Mouse (Mus musculus) kidney, adult 2 months (tissue): ENCODE measurements at regions not wholly inside any gene's neighbourhood (a gene's known extent, or its start where the extent isn't known, plus 50 kb on each side); places are given as distances from the start of the nearest gene placed in this dataset.

Source experiments
- DNase-seq: peaks from one replicate; pipeline ENCODE4 v3.0.0; 2021
- H3K27ac ChIP-seq: fragments of 200-500 bp; 2 replicates; pipeline ENCODE4 v1.5.1; 2012; ENCODE audit warnings: low read depth, low read length, control low read depth, inconsistent platforms; ENCODE audit not compliant: insufficient read depth
- H3K27me3 ChIP-seq: fragments of 200-500 bp; replicated peaks from 2 replicates; pipeline ENCODE4 v1.6.1; 2012; ENCODE audit warnings: mild to moderate bottlenecking, moderate library complexity, low read length, inconsistent platforms; ENCODE audit not compliant: control insufficient read depth, insufficient read depth
- H3K36me3 ChIP-seq: fragments of 200-500 bp; 2 replicates; pipeline ENCODE4 v1.6.1; 2012; ENCODE audit warnings: mild to moderate bottlenecking, moderate library complexity, low read length, inconsistent platforms; ENCODE audit not compliant: control insufficient read depth, insufficient read depth
- H3K4me1 ChIP-seq: fragments of 200-500 bp; 2 replicates; pipeline ENCODE4 v1.6.1; 2011; ENCODE audit warnings: low read length; ENCODE audit not compliant: control insufficient read depth, insufficient read depth
- H3K4me3 ChIP-seq: fragments of 200-500 bp; 2 replicates; pipeline ENCODE4 v1.5.1; 2011; ENCODE audit warnings: mild to moderate bottlenecking, low read depth, low read length, control low read depth; ENCODE audit not compliant: insufficient read depth
- CTCF ChIP-seq: fragments of 200-500 bp; conservative IDR thresholded peaks from 2 replicates; pipeline ENCODE4 v1.5.1; 2011; ENCODE audit warnings: low read depth, mild to moderate bottlenecking, control low read depth, low read length, moderate library complexity, mixed read lengths; ENCODE audit not compliant: insufficient read depth, insufficient read length
- POLR2A ChIP-seq: fragments of 200-500 bp; IDR thresholded peaks from one replicate; pipeline ENCODE4 v1.6.1; 2011; ENCODE audit warnings: low read depth, low read length, control low read depth
- WGBS: fragments of 180-500 bp; shearing (Covaris S2); methylation state at CpG from one replicate; pipeline ENCODE4 v1.1.7; 2018; 5-methylcytosine and 5-hydroxymethylcytosine counted together

DNA sequence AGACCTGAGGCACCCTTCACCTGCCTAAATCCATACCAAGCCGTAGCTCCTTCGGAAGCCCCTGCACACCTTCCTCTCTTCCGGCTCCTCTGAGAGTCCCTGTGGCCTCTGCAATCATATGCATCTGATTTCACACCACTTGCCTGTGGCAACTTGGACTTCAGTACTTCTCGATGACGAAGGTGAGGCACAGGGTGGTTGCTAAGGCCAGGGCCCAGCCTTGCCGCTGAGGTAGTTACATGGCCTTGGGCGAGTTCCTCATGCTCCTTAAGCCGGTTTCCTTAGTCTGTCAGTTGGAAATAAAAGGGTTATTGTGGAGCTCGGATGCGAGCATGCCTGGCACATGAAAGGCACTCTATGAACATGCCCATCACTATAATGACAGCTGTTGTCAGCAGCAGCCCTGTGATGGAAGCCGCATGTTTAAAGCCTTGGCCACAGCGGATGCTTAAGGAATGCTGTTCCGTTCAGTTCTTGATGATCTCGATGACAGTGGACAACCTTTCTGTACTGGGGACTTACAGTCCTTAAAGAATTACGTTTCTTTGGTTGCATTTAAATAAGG lies 162.0 kb upstream of the Zfp703 start:
- H3K27me3 ChIP-seq, result no peaks in the 10 kb centered on the region
- H3K4me1 ChIP-seq, result no peaks in the 10 kb centered on the region
- 80% methylated on average over 15 of the region's 15 CpGs for WGBS
- no peaks in the 10 kb centered on the region for H3K36me3 ChIP-seq
- no peak overlapping the region for H3K4me3 ChIP-seq
- TF ChIP-seq POLR2A (no peak), CTCF (no peak)
- H3K27ac ChIP-seq, result no peak overlapping the region
- DNase-seq, result no peak

- H3K4me1 ChIP-seq, result no peaks in the 10 kb centered on the region
- 74% methylated on average over 7 of the region's 7 CpGs for WGBS
These were observed 160.1 kb upstream of the Zfp703 start for GRCm38 (mm10) chr8:26816977-26817376.

DNA sequence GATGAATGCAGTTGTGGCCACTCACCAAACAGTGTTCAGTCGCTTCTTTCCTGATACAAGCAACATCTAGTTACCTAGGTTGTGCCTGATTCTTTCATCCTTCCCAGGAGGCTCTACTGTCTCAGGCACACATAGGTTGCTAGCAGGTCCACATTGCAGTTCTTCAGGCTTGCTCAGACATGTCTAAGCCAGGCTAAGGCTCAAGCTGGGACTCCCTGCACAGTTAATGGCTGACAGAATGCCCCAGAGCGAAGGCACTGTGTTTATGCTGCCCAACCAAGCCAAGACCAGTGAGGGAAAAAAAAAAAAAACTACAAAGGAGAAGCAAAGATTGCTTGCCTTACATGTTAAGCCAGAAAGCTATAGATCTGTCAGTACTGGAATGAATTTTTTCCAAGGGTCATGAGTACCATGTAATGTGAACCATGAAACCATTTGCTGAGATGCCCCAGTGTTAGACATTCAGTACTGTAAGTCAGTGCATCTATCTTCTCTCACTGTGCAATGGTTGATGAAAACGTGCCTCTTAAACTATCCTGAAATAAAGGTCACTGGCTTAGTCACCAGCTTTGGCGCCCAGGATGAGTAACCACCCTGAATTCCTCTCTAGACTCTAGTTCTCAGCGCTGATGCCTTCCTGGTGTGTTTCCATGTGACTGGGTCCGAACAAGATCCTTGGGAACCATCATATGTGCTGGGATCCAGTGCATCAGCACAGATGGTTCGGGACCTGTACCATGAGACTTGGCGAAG lies 152.8 kb upstream of the Zfp703 start:
- TF ChIP-seq CTCF, result no peak
- no peak for TF ChIP-seq POLR2A

More at GRCm38 (mm10) chr8:26816977-26817376, 160.1 kb upstream of the Zfp703 start:
- no peak overlapping the region for H3K4me3 ChIP-seq
- no peak for TF ChIP-seq POLR2A
- TF ChIP-seq CTCF, result no peak
- no peaks in the 10 kb centered on the region for H3K36me3 ChIP-seq
- no peak for DNase-seq
- H3K27me3 ChIP-seq, result no peaks in the 10 kb centered on the region
- no peak overlapping the region for H3K27ac ChIP-seq

GRCm38 (mm10) chr8:26828311-26828909 lies 148.7 kb upstream of the Zfp703 start:
- DNase-seq, result no peak
- Histone ChIP-seq H3K4me1 (no peaks in the 10 kb centered on the region), H3K4me3 (no peak overlapping the region), H3K36me3 (no peaks in the 10 kb centered on the region), H3K27ac (no peak overlapping the region), H3K27me3 (no peaks in the 10 kb centered on the region)
- TF ChIP-seq CTCF (no peak), POLR2A (no peak)
- WGBS, result 48% methylated on average over 10 of the region's 10 CpGs

More for the DNA sequence above, 152.8 kb upstream of the Zfp703 start:
- Histone ChIP-seq H3K36me3 (no peaks in the 10 kb centered on the region), H3K27ac (no peak overlapping the region), H3K27me3 (no peaks in the 10 kb centered on the region), H3K4me1 (no peaks in the 10 kb centered on the region), H3K4me3 (no peak overlapping the region)
- no peak for DNase-seq
- 63% methylated on average over 8 of the region's 8 CpGs for WGBS

DNA sequence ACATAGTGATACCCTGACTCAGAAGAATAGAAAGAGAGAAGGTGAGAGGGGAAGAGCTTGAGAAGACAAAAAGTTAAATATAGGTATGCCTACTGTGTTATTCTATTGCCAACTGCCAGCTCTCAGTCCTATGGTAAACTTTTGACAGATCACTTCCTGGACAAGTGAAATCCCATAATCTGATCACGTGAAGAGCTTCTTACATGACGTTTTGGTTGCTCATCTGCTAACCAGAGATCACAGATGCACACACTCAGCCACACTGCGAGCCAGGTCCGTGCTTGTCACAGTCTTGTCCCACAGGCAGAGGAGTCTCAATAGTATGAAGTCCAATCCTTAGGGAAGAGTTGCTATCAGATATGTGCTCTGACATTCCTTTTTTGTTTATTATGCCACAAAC lies 147.8 kb upstream of the Zfp703 start:
- TF ChIP-seq POLR2A (no peak), CTCF (no peak)
- Histone ChIP-seq H3K27me3 (no peaks in the 10 kb centered on the region), H3K36me3 (no peaks in the 10 kb centered on the region), H3K4me1 (no peaks in the 10 kb centered on the region), H3K4me3 (no peak overlapping the region), H3K27ac (no peak overlapping the region)
- 81% methylated on average over 4 of the region's 4 CpGs for WGBS
- no peak for DNase-seq

- no peak for DNase-seq
- 47% methylated on average over 5 of the region's 5 CpGs for WGBS
- Histone ChIP-seq H3K36me3 (no peaks in the 10 kb centered on the region), H3K4me1 (no peaks in the 10 kb centered on the region), H3K27me3 (no peaks in the 10 kb centered on the region), H3K27ac (no peak overlapping the region), H3K4me3 (no peak overlapping the region)
- TF ChIP-seq POLR2A (no peak), CTCF (no peak)
These were observed 146.0 kb upstream of the Zfp703 start for GRCm38 (mm10) chr8:26831148-26831547.

DNA sequence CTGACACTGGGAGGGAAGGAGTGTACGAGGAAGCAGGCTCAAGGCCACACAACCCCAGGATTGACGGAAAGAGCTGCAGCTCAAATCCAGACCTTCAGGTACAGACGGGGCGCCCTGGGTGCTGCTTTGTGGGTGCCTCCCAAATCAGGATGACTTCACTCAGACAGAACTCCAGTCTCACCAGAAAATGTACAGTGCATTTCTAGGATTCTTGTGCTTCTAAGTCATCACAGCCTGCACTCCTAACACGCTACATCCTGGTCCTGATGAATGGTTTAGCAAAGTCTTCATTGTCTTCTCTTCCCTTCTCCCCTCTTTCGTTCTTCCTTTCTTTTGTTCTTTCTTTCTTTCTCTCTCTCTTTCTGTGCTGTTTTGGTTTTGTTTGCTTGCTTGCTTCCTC lies 145.3 kb upstream of the Zfp703 start:
- H3K27ac ChIP-seq, result no peak overlapping the region
- H3K4me3 ChIP-seq, result no peak overlapping the region
- 87% methylated on average over 6 of the region's 6 CpGs for WGBS
- no peaks in the 10 kb centered on the region for H3K4me1 ChIP-seq
- no peak for DNase-seq
- no peaks in the 10 kb centered on the region for H3K27me3 ChIP-seq
- TF ChIP-seq CTCF (no peak), POLR2A (no peak)
- no peaks in the 10 kb centered on the region for H3K36me3 ChIP-seq
